Mouse (Mus musculus) liver, adult (tissue): ENCODE data around the gene Scgb1a1.

Experiments
- GATA4 ChIP-seq: IDR thresholded peaks from 2 replicates; pipeline ENCODE4 v1.6.1; 2014; ENCODE audit warnings: mild to moderate bottlenecking, low read length; ENCODE audit not compliant: insufficient replicate concordance

Scgb1a1 gene

GRCm38 (mm10) chr19:9087821-9088220 lies at the start of gene Scgb1a1:
Gene Scgb1a1 (minus strand): TSS chr19:9087958.
- TF ChIP-seq GATA4: no peak

- TF ChIP-seq GATA4: no peak
These were observed 49.4 kb upstream of the Scgb1a1 start for GRCm38 (mm10) chr19:9137159-9137558.

DNA sequence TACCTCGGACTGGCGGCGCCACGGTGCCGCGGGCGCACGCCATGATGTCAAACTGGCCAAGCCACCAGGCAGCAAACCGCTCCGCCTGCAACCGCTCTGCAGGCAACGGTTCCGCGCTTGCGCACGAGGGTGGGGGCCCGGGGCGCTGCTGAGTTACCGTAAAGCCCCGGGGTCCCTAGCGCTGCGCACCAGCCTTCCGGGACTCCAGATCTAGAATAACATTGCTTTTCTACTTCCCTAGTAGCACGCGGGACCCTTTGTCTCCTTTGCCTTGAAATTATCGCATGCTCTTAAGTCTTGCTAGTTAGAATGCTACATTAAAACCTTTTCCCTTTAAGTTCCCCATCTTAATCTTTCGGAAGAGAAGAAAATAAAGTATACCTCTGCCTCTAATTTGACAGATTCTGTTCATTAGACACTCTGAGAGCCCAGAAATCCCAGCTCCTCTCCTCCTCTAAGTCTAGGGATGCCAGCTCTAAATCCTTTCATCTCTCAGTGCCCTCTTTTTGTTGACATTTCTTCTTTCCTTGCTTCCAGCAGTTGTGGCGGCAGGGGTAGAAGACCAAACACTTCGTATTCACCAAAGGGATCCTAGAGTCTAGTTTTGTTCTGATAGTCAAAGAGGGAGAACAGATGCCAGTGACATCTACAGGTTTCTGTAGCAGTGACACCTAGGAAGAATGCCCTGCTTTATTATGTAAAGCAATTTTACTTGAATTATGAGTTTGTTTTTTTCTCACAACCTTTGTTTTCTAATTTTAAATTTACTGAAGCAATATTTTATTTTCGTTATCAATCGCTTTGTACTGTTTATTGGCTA lies 48.0 kb upstream of the Scgb1a1 start, which contains the start of gene Asrgl1:
Gene Asrgl1 (minus strand): TSS at position 125 of the 820 bp plus-strand sequence.
- TF ChIP-seq GATA4: no peak

DNA sequence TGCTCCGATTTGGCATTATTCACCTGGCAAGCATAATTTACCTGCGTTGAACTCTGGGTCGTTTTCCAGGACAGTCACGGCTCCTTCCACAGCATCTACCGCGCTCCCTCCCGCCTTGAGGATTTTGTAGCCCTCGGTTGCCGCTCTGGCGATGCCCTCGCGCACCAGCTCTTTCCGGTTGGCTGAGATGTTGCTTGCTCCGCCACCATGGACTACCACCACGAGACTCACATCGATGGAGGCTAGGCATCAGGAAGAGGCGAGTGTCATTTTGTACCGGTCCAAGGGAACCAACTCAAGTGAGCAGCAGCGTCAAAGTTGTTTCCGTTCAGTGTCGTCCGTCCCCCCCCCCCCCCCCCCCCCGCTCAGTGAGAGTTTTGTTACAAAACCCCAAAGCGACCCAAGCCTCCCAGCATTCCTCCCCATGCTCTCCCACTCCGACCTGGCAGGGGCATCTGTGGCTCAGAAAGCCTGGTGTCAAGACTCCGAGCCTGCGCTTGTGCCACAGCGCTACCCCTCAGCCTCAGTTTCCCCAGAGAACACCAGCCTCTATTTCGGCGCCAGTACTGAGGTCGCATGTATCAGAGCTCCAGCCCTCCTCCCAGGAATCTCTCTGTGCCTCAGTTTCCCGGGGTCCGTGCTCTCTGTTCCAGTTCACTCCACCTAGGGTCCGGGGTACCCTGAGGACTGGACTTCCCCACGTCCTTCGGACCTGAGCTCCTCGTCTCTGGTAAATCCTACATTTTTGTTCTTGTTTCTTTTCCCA lies 47.2 kb upstream of the Scgb1a1 start:
- TF ChIP-seq GATA4: no peak

DNA sequence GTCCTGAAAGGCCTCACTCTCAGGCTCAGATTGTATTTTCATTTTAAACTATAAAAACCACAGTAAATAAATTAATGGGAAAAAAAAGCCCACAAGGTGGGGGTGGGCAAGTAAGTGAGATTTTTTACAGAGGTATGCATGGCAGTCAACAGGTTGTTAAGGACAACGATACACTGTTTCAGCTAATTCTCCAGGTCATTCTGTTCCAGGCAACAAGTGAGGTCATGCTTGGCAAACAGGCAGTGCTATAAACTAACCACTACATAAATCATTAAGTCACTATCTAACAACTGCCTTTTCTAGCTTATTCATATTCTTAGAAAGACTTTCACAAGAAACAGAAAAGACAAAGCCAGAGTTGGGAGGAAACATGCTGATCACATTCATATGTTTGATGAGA lies 42.2 kb upstream of the Scgb1a1 start:
- no peak for TF ChIP-seq GATA4

GRCm38 (mm10) chr19:9128499-9129194 lies 40.9 kb upstream of the Scgb1a1 start:
- no peak for TF ChIP-seq GATA4

DNA sequence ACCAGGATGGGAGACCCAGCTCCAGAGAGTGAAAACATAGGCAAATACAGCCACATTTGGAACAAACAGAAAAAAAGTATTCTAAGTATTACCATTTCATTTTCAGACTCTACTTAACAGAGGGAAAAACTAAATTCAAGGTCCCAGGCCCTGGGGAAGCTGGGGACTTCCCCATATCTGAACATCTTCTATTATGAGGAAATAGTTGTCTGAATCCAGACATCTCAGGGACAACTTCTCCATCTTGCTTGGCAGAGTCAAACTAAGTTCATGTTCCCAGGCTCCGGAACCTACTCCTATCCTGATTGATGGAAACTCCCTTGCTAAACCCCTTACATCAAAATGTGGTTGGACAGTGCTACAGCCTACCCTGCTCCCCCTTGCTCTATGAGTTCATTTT lies 34.6 kb upstream of the Scgb1a1 start:
- no peak for TF ChIP-seq GATA4

GRCm38 (mm10) chr19:9119655-9120425 lies 32.1 kb upstream of the Scgb1a1 start:
- TF ChIP-seq GATA4: no peak

DNA sequence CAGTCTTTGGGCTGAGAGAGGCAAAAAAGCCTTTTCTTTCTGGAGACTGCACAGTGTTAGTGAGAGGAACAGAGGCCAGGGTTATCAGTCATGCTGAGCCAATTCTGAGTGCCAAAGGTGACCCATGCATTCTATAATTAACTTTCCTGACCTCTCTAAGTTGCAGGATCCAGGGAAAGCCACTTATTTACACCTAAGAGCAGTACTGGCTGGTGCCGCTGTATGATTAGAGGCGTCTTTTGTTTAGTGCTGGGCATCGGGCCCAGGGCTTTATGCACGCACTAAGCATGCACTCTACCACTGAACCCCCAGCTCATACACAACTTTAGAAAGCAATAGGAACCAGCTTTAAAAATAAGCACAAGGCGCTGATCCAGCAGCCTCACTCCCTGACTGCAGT lies 29.5 kb upstream of the Scgb1a1 start:
- TF ChIP-seq GATA4: no peak

- no peak for TF ChIP-seq GATA4
These were observed 28.5 kb upstream of the Scgb1a1 start for GRCm38 (mm10) chr19:9116268-9116667.

DNA sequence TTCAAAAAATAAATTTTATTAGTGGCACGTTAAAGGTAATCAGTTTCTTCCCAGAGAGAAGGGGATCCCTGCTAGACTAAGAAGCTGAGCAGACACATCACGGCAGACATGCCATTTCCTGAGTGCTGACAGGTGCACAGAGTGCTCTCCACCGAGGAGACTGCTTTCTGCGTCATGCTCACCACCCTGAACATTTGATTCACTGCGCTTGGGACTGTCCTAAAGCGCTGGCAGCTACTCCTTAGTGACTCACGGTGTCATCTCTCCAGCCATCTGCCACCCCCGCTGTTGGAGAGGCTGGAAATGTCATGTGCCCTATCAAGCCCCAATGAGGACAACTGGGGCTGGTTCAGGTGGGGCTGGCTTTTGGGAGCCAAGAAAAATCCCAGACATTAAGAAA lies 24.3 kb upstream of the Scgb1a1 start:
- no peak for TF ChIP-seq GATA4

DNA sequence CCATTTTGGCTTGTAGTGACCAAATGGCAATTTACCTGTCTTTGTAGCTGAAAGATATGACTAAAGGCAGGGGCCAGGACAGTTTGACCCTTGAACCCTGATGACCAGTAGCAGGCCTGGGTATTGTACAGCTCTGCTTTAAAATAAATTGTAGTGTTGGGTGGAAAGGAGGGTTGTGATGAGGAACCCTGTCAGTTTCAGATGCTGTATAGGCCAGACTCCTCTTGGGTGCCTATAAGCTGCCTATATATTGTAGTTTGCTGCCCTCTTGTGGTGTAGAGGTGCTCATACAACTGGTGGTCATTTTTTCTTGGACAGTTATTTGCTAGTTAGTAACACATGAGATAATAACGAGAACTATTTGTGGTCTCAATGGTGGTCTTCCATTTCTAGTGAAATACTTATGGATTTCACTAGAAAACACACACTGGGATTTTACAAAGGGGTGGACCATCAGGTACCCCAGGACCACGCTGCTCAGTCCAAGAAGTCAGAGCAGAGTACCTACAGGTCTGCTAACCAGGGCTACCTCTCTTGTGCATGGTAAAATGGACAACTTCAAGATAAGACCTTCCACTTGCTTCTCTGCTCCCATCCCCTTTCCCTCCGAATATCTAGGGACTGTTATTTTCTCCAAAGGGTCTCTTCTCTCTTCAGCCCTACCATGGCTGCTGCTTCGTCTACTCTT lies 22.6 kb upstream of the Scgb1a1 start:
- TF ChIP-seq GATA4: no peak

GRCm38 (mm10) chr19:9108536-9108935 lies 20.8 kb upstream of the Scgb1a1 start:
- TF ChIP-seq GATA4: no peak

- no peak for TF ChIP-seq GATA4
These were observed 19.6 kb upstream of the Scgb1a1 start for GRCm38 (mm10) chr19:9107379-9107755.

- no peak for TF ChIP-seq GATA4
These were observed 19.1 kb upstream of the Scgb1a1 start for GRCm38 (mm10) chr19:9106751-9107378.
